Mouse (Mus musculus) thymus, postnatal 36 days (tissue): ENCODE results near the gene Vps37d.
A peak's percentile ranks its signal among the peaks of the same experiment; 100 is the strongest.

Experiments
- DNase-seq, 2 experiments: peaks; one replicate each; pipeline ENCODE4 v3.0.0; 2022; ENCODE audit warnings: mixed read lengths in 2 of 2

The Vps37d gene

GRCm38 (mm10) chr5:135077564-135078481 is at the start of gene Vps37d:
Vps37d (minus strand) TSS chr5:135078266.
- peak; percentile 85 to 88 for DNase-seq

GRCm38 (mm10) chr5:135127669-135128068 is 49.6 kb upstream of the Vps37d start:
- no peak for DNase-seq

GRCm38 (mm10) chr5:135126121-135126520 is 48.1 kb upstream of the Vps37d start:
- DNase-seq, result no peak

GRCm38 (mm10) chr5:135120753-135121152 is 42.7 kb upstream of the Vps37d start:
- no peak for DNase-seq

GRCm38 (mm10) chr5:135118589-135119081 is 40.6 kb upstream of the Vps37d start:
- DNase-seq, result peak; percentile 46 to 49

GRCm38 (mm10) chr5:135115241-135115640 is 37.2 kb upstream of the Vps37d start:
- no peak for DNase-seq

GRCm38 (mm10) chr5:135113782-135114181 is 35.7 kb upstream of the Vps37d start:
- no peak for DNase-seq

GRCm38 (mm10) chr5:135109976-135110375 is 31.9 kb upstream of the Vps37d start:
- no peak for DNase-seq

GRCm38 (mm10) chr5:135109426-135109825 is 31.4 kb upstream of the Vps37d start:
- DNase-seq, result no peak

GRCm38 (mm10) chr5:135109017-135109416 is 31.0 kb upstream of the Vps37d start:
- no peak for DNase-seq

- DNase-seq, result peak; percentile 36 to 42
These were observed 29.7 kb upstream of the Vps37d start for GRCm38 (mm10) chr5:135107521-135108501.

GRCm38 (mm10) chr5:135106758-135107256 is 28.7 kb upstream of the Vps37d start:
- peak; percentile 49 to 70 for DNase-seq

GRCm38 (mm10) chr5:135103999-135104660 is 26.1 kb upstream of the Vps37d start:
- no peak for DNase-seq

- DNase-seq, result no peak
These were observed 22.9 kb upstream of the Vps37d start for GRCm38 (mm10) chr5:135100981-135101380.

- no peak for DNase-seq
These were observed 11.6 kb upstream of the Vps37d start, which contains the start of gene Mlxipl for GRCm38 (mm10) chr5:135089653-135090052. Mlxipl (plus strand) TSS chr5:135089890.

- no peak for DNase-seq
These were observed 8.8 kb upstream of the Vps37d start for GRCm38 (mm10) chr5:135086871-135087270.

GRCm38 (mm10) chr5:135080539-135080938 is 2.5 kb upstream of the Vps37d start:
- no peak for DNase-seq

GRCm38 (mm10) chr5:135079578-135079977 is 1.5 kb upstream of the Vps37d start:
- no peak for DNase-seq

GRCm38 (mm10) chr5:135078482-135078810 is 380 bp upstream of the Vps37d start:
- DNase-seq, result no peak

- DNase-seq, result no peak
These were observed 1.0 kb downstream of the Vps37d start for GRCm38 (mm10) chr5:135076931-135077505.

- DNase-seq, result no peak
These were observed 1.7 kb downstream of the Vps37d start for GRCm38 (mm10) chr5:135076368-135076767.

- no peak for DNase-seq
These were observed 2.4 kb downstream of the Vps37d start for GRCm38 (mm10) chr5:135075655-135076054.
